Mouse (Mus musculus): Measurements from ENCODE around the gene Acvrl1.

Acvrl1 gene

GRCm38 (mm10) chr15:101128181-101129089 lies at the start of gene Acvrl1:
TSS of gene Acvrl1 (plus strand) at chr15:101128522.
- in situ Hi-C loops (cut with MboI, MseI), result no loop called here

DNA sequence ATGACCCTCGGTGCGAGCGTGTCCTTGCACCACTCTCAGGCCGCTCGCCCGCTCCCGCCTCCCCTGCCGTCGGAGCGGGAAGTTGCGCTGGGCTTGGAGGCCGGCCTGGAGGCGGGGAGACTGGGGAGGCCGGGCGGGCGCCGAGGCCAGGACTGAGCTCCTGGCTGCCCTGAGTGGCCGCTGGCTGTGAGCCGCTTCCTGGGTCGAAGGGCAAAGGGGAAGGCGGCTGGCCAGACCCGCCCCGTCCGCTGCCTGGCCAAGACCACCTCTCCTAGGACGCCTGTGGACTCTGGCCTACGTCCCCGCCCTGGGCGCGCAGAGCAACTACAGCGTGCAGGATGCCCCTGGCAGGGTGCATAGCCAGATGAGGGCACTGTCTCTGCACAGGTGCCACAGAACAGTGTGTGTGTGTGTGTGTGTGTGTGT lies 49.6 kb upstream of the Acvrl1 start:
- in situ Hi-C loops (cut with MboI, MseI), result no loop called here

GRCm38 (mm10) chr15:101080031-101080520 lies 48.2 kb upstream of the Acvrl1 start:
- in situ Hi-C loops (cut with MboI, MseI), result loop anchor here (5.0 kb wide), 1 partner anchor 78 kb away; no protein-coding TSS in a partner anchor

GRCm38 (mm10) chr15:101081035-101081548 lies 47.2 kb upstream of the Acvrl1 start:
- in situ Hi-C loops (cut with MboI, MseI), result loop anchor here (5.0 kb wide), 1 partner anchor 79 kb away; no protein-coding TSS in a partner anchor

GRCm38 (mm10) chr15:101082236-101082635 lies 46.1 kb upstream of the Acvrl1 start:
- in situ Hi-C loops (cut with MboI, MseI), result loop anchor here (5.0 kb wide), 1 partner anchor 80 kb away; no protein-coding TSS in a partner anchor

DNA sequence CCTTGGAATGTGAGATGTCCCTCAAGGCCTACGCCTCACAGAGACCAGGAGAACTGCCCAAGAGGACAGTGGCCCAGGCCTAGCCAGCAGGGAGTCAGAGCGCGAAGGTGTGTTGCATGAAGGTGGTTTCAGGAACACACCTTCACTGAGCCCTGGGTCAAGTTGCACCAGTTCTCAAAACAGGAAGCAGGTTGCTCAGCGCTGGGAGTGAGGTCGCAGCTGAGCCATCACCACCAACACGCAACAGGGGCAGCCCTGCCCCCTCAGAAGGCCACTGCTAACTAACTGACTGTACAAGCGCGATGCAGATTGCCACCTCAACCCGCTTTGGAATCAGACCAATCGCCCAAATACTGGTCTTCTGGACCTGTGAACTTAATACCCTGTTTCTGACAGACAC lies 43.8 kb upstream of the Acvrl1 start:
- in situ Hi-C loops (cut with MboI, MseI), result loop anchor here (5.0 kb wide), 1 partner anchor 82 kb away; no protein-coding TSS in a partner anchor

GRCm38 (mm10) chr15:101086451-101086850 lies 41.9 kb upstream of the Acvrl1 start:
- in situ Hi-C loops (cut with MboI, MseI), result no loop called here

DNA sequence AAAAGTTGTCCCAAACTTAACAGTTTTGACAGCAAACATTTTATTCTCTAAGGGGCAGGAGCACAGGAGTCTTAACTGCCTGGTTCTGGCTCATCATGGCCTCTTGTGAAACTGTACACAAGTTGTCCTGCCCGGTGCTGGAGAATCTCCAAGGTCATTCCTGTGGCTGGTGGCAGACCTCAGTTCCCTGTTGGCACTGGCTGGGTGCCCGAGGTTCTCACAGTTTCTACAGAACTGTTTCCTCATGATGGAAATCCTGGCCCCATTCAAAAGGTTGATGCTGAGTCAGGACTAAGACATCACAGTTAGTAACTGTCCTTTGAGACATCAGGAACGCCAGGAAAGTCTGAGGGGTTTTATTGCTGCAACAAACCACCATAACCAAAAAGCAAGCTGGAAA lies 41.4 kb upstream of the Acvrl1 start:
- in situ Hi-C loops (cut with MboI, MseI), result no loop called here

DNA sequence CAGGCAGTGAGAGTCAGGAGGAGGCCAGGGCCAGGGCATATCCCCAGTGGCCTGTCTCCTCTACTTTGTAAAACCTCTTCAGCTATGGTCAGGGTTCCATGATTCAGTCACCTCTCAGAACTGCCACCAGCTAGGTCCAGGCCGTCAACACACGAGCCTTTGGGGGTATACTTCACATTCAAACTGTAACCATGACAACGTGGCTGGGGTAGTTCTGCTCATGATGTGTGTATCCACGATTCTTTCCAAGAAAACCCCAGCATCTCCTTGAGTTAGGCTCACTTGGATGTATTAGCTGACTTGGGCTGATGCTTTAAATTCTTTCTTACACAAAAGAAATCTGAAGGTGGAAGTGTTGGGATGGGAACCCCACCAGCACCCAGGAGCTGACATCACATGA lies 40.0 kb upstream of the Acvrl1 start:
- in situ Hi-C loops (cut with MboI, MseI), result no loop called here

GRCm38 (mm10) chr15:101091551-101091950 lies 36.8 kb upstream of the Acvrl1 start:
- in situ Hi-C loops (cut with MboI, MseI), result loop anchor here (10.0 kb wide), 2 partner anchors 1563 to 1853 kb away; no protein-coding TSS in a partner anchor

- in situ Hi-C loops (cut with MboI, MseI), result loop anchor here (10.0 kb wide), 2 partner anchors 1563 to 1853 kb away; no protein-coding TSS in a partner anchor
Measured at GRCm38 (mm10) chr15:101092121-101092828, 36.0 kb upstream of the Acvrl1 start.

- in situ Hi-C loops (cut with MboI, MseI), result loop anchor here (10.0 kb wide), 2 partner anchors 1562 to 1852 kb away; no protein-coding TSS in a partner anchor
Measured at GRCm38 (mm10) chr15:101092829-101093648, 35.3 kb upstream of the Acvrl1 start.

GRCm38 (mm10) chr15:101093988-101094387 lies 34.3 kb upstream of the Acvrl1 start:
- in situ Hi-C loops (cut with MboI, MseI), result loop anchor here (10.0 kb wide), 2 partner anchors 1561 to 1851 kb away; no protein-coding TSS in a partner anchor

DNA sequence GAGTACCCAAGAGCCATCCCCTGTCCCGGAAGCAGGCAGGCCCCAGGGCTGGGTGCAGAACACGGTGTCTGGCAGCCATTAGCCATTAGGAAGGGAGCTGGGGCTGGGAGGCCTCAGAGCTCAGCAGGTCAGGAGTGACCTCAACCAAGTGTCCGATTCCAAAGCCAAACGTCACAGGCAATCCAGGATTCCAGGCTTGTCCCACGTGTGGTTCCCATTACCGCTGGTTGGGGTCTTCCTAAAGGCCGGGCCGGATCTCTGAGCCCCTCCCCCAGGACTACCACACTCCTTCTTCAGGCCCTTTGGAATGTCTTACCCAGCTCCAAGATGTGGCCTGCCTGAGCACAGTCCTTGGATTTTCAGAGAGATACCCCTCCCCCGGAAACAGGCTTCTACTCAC lies 33.3 kb upstream of the Acvrl1 start:
- in situ Hi-C loops (cut with MboI, MseI), result loop anchor here (10.0 kb wide), 2 partner anchors 1560 to 1850 kb away; no protein-coding TSS in a partner anchor

DNA sequence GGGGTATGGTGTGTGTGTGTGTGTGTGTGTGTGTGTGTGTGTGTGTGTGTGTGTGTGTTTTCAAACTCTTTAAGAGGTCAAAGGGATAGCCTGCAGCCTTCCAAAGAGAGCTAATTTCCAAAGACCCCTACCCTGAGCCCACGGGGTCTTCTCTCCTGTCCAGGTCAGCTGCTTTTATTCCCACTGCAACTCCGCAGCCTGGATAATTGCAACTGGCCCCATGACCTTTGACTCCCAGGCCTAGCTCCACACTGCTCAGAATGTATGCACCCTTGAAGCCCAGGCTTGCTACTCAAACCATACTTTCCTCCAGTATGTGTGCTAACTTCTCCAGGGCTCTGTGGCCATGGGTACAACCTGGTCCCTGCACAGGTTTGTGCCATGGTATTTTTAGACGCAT lies 32.9 kb upstream of the Acvrl1 start:
- in situ Hi-C loops (cut with MboI, MseI), result loop anchor here (10.0 kb wide), 2 partner anchors 1559 to 1849 kb away; no protein-coding TSS in a partner anchor

- in situ Hi-C loops (cut with MboI, MseI), result loop anchor here (10.0 kb wide), 2 partner anchors 1557 to 1847 kb away; no protein-coding TSS in a partner anchor
Measured at GRCm38 (mm10) chr15:101097985-101098651, 30.2 kb upstream of the Acvrl1 start.

- in situ Hi-C loops (cut with MboI, MseI), result loop anchor here (10.0 kb wide), 2 partner anchors 64 to 66 kb away; no protein-coding TSS in a partner anchor
Measured at GRCm38 (mm10) chr15:101100996-101101395, 27.3 kb upstream of the Acvrl1 start.

DNA sequence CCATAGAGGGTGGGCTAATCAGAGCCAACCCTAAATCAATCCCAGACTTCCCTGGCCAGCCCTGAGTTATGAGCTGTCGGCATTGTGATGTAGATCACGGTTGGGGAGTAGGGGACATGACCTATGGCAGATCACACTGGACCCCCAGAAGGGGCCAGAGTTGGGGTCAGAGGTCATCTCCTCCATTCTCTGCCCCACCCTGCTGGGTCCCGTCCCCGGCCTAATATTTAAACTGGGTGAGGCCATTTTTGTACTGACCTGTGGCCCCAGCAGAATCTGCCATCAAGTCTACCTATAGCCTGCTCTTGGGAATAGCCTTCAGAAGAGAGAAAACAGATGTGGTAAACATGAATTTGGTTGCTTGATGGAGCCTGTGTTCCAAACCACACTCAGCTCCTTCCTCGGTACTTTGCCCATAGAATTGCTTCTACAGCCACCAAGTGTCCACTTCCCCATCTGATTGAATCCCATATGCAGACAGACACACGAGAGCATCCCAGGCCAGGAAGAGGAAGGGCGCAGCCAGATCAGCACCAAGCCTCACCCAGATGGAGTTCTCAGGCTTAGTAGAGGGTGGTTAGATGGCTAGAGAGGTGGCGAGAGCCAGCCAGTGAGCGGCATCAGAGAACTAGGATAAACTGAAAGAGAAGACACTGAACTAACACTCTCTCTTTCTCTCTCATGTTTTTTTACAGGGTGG lies 24.6 kb upstream of the Acvrl1 start:
- in situ Hi-C loops (cut with MboI, MseI), result loop anchor here (10.0 kb wide), 2 partner anchors 61 to 69 kb away; no protein-coding TSS in a partner anchor

- in situ Hi-C loops (cut with MboI, MseI), result loop anchor here (10.0 kb wide), 2 partner anchors 59 to 71 kb away; no protein-coding TSS in a partner anchor
Measured at GRCm38 (mm10) chr15:101105496-101105994, 22.8 kb upstream of the Acvrl1 start.
